Comparison of ENCODE assay signal across 8 mouse cellular contexts in genomic region chr17:29095201-29095733, GRCm38 (mm10). TPM values are rescaled to one million over a fixed set of nuclear protein-coding genes. Genes with fewer than 3 reads are reported as not detected.
A peak's percentile ranks its signal among the peaks of the same experiment; 100 is the strongest.
DNase-seq lines count a peak whose midpoint lies in the region; ATAC-seq lines count a peak whose summit lies in the region.

No protein-coding gene starts in this region.

- WGBS in embryonic facial prominence, embryonic 10.5 days, result under 1% methylated on average over 44 of the region's 44 CpGs
- under 1% methylated on average over 44 of the region's 44 CpGs for WGBS in midbrain, embryonic 11.5 days

- peak; percentile 99 for DNase-seq in adrenal gland, postnatal 14 days
- DNase-seq in embryonic facial prominence, embryonic 10.5 days (ENCODE audit: low spot score), result peak; percentile 92
- DNase-seq in kidney, adult 11 months, result peak; percentile 92
- peak; percentile 95 for DNase-seq in left cerebral cortex, postnatal 4 days
- peak; percentile 99 for DNase-seq in midbrain, embryonic 11.5 days (ENCODE audit: low spot score, missing footprints)
- DNase-seq in right cerebral cortex, postnatal 4 days, result peak; percentile 98
- DNase-seq in yolk sac, embryonic 10.5 days (ENCODE audit: low spot score), result peak; percentile 84

- H3K27me3 ChIP-seq in embryonic facial prominence, embryonic 10.5 days (replicated peaks; ENCODE audit: low read depth, poor library complexity, severe bottlenecking), result peaks cover 65% of the 10 kb centered on the region
- H3K27me3 ChIP-seq in midbrain, embryonic 11.5 days (ENCODE audit: control insufficient read depth, insufficient read depth, low read length), result peaks cover 25% of the 10 kb centered on the region

- ATAC-seq in granulocyte monocyte progenitor cell, adult 5-6 weeks (replicated peaks; ENCODE audit: poor library complexity, severe bottlenecking), result peak; percentile 78
- ATAC-seq in midbrain, embryonic 11.5 days (ENCODE audit: low FRiP score), result peak; percentile 73

- intact Hi-C loops in left cerebral cortex, postnatal 4 days (cut with DNase I), result no loop called here

- peak overlapping the region; percentile 65 for H3K27ac ChIP-seq in embryonic facial prominence, embryonic 10.5 days (replicated peaks)
- H3K27ac ChIP-seq in midbrain, embryonic 11.5 days (ENCODE audit: low read depth, low read length), result no peak overlapping the region

- H3K4me1 ChIP-seq in embryonic facial prominence, embryonic 10.5 days, result peaks cover 41% of the 10 kb centered on the region
- peaks cover 15% of the 10 kb centered on the region for H3K4me1 ChIP-seq in midbrain, embryonic 11.5 days (ENCODE audit: control insufficient read depth, insufficient read depth, low read length)

- peak overlapping the region; percentile 59 for H3K9ac ChIP-seq in midbrain, embryonic 11.5 days (ENCODE audit: low read length)

- no peaks in the 10 kb centered on the region for H3K9me3 ChIP-seq in embryonic facial prominence, embryonic 10.5 days
- H3K9me3 ChIP-seq in midbrain, embryonic 11.5 days (ENCODE audit: control insufficient read depth, low read length), result no peaks in the 10 kb centered on the region

- H3K4me3 ChIP-seq in embryonic facial prominence, embryonic 10.5 days, result peak overlapping the region; percentile 60
- H3K4me3 ChIP-seq in midbrain, embryonic 11.5 days (ENCODE audit: low read depth, low read length), result peak overlapping the region; percentile 39

- peak overlapping the region; percentile 59 for H3K4me2 ChIP-seq in midbrain, embryonic 11.5 days

- H3K36me3 ChIP-seq in embryonic facial prominence, embryonic 10.5 days (replicated peaks), result peaks cover 16% of the 10 kb centered on the region
- H3K36me3 ChIP-seq in midbrain, embryonic 11.5 days (ENCODE audit: control insufficient read depth, insufficient read depth, low read length), result no peaks in the 10 kb centered on the region

RNA-seq across cellular contexts. Expression of gene Cdkn1a, which starts 4.5 kb away (rescaled TPM):
- 126 and 202 TPM in 2 replicates for total RNA-seq in adrenal gland, postnatal 14 days (2021)
- 26.0 and 27.5 TPM in 2 replicates for polyA plus RNA-seq in embryonic facial prominence, embryonic 10.5 days (2016; fragmentation: Nextera tagmentation; extraction: Ambion mirVana)
- 8.2 and 9.8 TPM in 2 replicates for total RNA-seq in granulocyte monocyte progenitor cell, adult 5-6 weeks (2014; fragmentation: Nextera tagmentation)
- 1.3 and 3.2 TPM in 2 replicates for total RNA-seq in granulocyte monocyte progenitor cell, adult 5-6 weeks (2017)
- 10 to 100 TPM; 29.6 to 34.4 TPM for total RNA-seq in left cerebral cortex, postnatal 4 days (2021)
- polyA plus RNA-seq in midbrain, embryonic 11.5 days (2014; fragmentation: Nextera tagmentation; extraction: Ambion mirVana), result 16.1 and 17.4 TPM in 2 replicates

RNA-seq across cellular contexts. Expression of gene Rab44, which starts 18.7 kb away (rescaled TPM):
- total RNA-seq in adrenal gland, postnatal 14 days (2021), result 0.33 and 0.38 TPM in 2 replicates
- 0.09 and 0.21 TPM in 2 replicates for polyA plus RNA-seq in embryonic facial prominence, embryonic 10.5 days (2016; fragmentation: Nextera tagmentation; extraction: Ambion mirVana)
- 318 and 350 TPM in 2 replicates for total RNA-seq in granulocyte monocyte progenitor cell, adult 5-6 weeks (2014; fragmentation: Nextera tagmentation)
- total RNA-seq in granulocyte monocyte progenitor cell, adult 5-6 weeks (2017), result 315 and 369 TPM in 2 replicates
- 1 to 10 TPM in 1 of 2 experiments, under 1 TPM in 1; 0.54 to 1.0 TPM for total RNA-seq in left cerebral cortex, postnatal 4 days (2021)
- 0.22 and 0.44 TPM in 2 replicates for polyA plus RNA-seq in midbrain, embryonic 11.5 days (2014; fragmentation: Nextera tagmentation; extraction: Ambion mirVana)

Comparison
In these comparisons a context has a peak if more than half of its experiments do, and no peak if none do; other contexts are left out.
1. RNA of gene Rab44, which starts 18.7 kb away (total RNA-seq): 315 to 369 TPM in granulocyte monocyte progenitor cell, adult 5-6 weeks; 0.54 to 1.0 TPM in left cerebral cortex, postnatal 4 days and 0.33 to 0.38 TPM in adrenal gland, postnatal 14 days; every median in the first group is over 100 times any median in the second.
2. Peak in every context shown above with its lines, with median percentiles within 50 percentile points of each other: DNase-seq.